Mouse (Mus musculus) thymus, postnatal 14 days (tissue): ENCODE data around the gene Cwc25.
"Not testable (repeated sequence)": the region's sequence is repeated elsewhere in the genome, so short reads cannot be mapped to it uniquely, and the experiment has no call there.

ENCODE experiments used
- DNase-seq: peaks from one replicate; pipeline ENCODE4 v3.0.0; 2021

Gene Cwc25

GRCm38 (mm10) chr11:97719041-97719440, 47.3 kb downstream of the Cwc25 start:
- DNase-seq = no peak

- peak; percentile 31 for DNase-seq
Observed at GRCm38 (mm10) chr11:97718281-97718860, 48.0 kb downstream of the Cwc25 start.

GRCm38 (mm10) chr11:97717369-97718280, 48.7 kb downstream of the Cwc25 start:
- no peak for DNase-seq

- no peak for DNase-seq
Observed at GRCm38 (mm10) chr11:97716021-97716420, 50.3 kb downstream of the Cwc25 start.

- DNase-seq = no peak
Observed at GRCm38 (mm10) chr11:97714784-97715760, 51.3 kb downstream of the Cwc25 start.

- no peak for DNase-seq
Observed at GRCm38 (mm10) chr11:97714356-97714755, 52.0 kb downstream of the Cwc25 start.

GRCm38 (mm10) chr11:97713896-97714295, 52.5 kb downstream of the Cwc25 start:
- no peak for DNase-seq

GRCm38 (mm10) chr11:97712286-97712685, 54.1 kb downstream of the Cwc25 start:
- no peak for DNase-seq

- DNase-seq = peak; percentile 26
Observed at GRCm38 (mm10) chr11:97711200-97711900, 55.0 kb downstream of the Cwc25 start.

GRCm38 (mm10) chr11:97710067-97710466, 56.3 kb downstream of the Cwc25 start:
- DNase-seq = not testable (repeated sequence)

GRCm38 (mm10) chr11:97703039-97703826, 63.1 kb downstream of the Cwc25 start, which contains the start of gene Psmb3:
Psmb3 (plus strand) TSS chr11:97703399.
- peak; percentile 98 for DNase-seq

GRCm38 (mm10) chr11:97702393-97702745, 64.0 kb downstream of the Cwc25 start:
- DNase-seq = peak; percentile 88

GRCm38 (mm10) chr11:97701581-97702392, 64.6 kb downstream of the Cwc25 start:
- DNase-seq = no peak

- DNase-seq = no peak
Observed at GRCm38 (mm10) chr11:97700746-97701580, 65.4 kb downstream of the Cwc25 start.

- peak; percentile 50 for DNase-seq
Observed at GRCm38 (mm10) chr11:97700003-97700745, 66.2 kb downstream of the Cwc25 start, which contains the start of gene Pcgf2. Pcgf2 (minus strand) TSS chr11:97700497.

- peak; percentile 26 for DNase-seq
Observed at GRCm38 (mm10) chr11:97699626-97700002, 66.7 kb downstream of the Cwc25 start.

- peak; percentile 57 for DNase-seq
Observed at GRCm38 (mm10) chr11:97698741-97699611, 67.4 kb downstream of the Cwc25 start.
